Mouse (Mus musculus) brain, embryonic 14.5 days (tissue): Measurements from ENCODE around the gene Trim12c.

Source experiments
- CTCF ChIP-seq: fragments of 200-500 bp; IDR thresholded peaks from 2 replicates; pipeline ENCODE4 v1.5.1; 2012; ENCODE audit warnings: inconsistent platforms, mild to moderate bottlenecking, moderate library complexity, borderline replicate concordance; ENCODE audit not compliant: insufficient read depth, insufficient read length; ENCODE audit errors: extremely low read depth
- POLR2A ChIP-seq: fragments of 200-500 bp; IDR thresholded peaks from 2 replicates; pipeline ENCODE4 v1.6.1; 2012; ENCODE audit warnings: mild to moderate bottlenecking, inconsistent platforms, borderline replicate concordance; ENCODE audit not compliant: poor library complexity, insufficient read depth, insufficient read length, severe bottlenecking; ENCODE audit errors: extremely low read depth

DNA sequence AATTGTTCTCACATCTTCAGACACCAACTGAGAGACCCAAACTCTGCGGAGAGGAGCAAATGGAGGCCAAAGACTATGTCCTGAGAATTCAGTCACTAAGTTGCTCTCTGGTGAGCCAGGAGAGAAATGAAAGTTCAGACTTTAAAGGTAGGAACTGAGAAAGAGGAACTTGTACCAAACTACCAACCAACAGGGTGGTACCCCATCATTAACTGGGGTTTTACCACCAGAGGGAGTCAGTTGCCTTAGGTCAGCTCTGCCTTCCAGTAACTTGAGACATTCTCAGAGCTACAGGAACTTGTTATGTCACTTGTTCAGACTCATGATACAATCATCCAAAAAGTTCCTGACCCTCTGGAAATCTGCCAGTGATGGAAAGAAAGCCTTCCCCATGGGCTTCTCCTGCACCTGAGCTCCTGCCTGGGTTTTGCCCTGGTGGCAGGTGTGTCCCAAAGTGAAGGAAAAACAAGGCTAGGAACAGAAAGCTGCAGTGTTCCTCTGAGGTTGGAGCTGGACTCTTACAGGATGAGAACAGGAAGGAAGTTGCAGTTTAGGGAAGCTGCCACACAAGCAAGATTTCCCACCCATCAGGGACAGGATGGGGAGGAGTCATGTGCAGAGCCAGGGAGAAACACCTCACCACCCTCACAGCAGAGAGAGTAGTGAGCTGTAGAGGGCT lies 16.7 kb upstream of the Trim12c start, which contains the start of gene Trim30b:
- TF ChIP-seq CTCF (no peak), POLR2A (no peak)
